Mouse (Mus musculus): ENCODE measurements around the gene Slc51a.

The Slc51a gene

GRCm38 (mm10) chr16:32487234-32488111 lies at the start of gene Slc51a:
Gene Slc51a (minus strand): TSS chr16:32487879.
- DNase-seq (ENCODE audit: low spot score) = no peak

GRCm38 (mm10) chr16:32535157-32535751 lies 47.6 kb upstream of the Slc51a start:
- no peak for DNase-seq (ENCODE audit: low spot score)

- no peak for DNase-seq (ENCODE audit: low spot score)
Observed at GRCm38 (mm10) chr16:32532878-32533826, 45.5 kb upstream of the Slc51a start.

GRCm38 (mm10) chr16:32526906-32527305 lies 39.2 kb upstream of the Slc51a start:
- DNase-seq (ENCODE audit: low spot score) = no peak

GRCm38 (mm10) chr16:32524244-32524615 lies 36.6 kb upstream of the Slc51a start:
- no peak for DNase-seq (ENCODE audit: low spot score)

- peak; percentile 73 for DNase-seq (ENCODE audit: low spot score)
Observed at GRCm38 (mm10) chr16:32523462-32524243, 36.0 kb upstream of the Slc51a start.

GRCm38 (mm10) chr16:32522578-32523194 lies 35.0 kb upstream of the Slc51a start:
- DNase-seq (ENCODE audit: low spot score) = no peak

GRCm38 (mm10) chr16:32520372-32520748 lies 32.7 kb upstream of the Slc51a start:
- peak; percentile 35 for DNase-seq (ENCODE audit: low spot score)

GRCm38 (mm10) chr16:32519656-32520371 lies 32.1 kb upstream of the Slc51a start:
- DNase-seq (ENCODE audit: low spot score) = no peak

- no peak for DNase-seq (ENCODE audit: low spot score)
Observed at GRCm38 (mm10) chr16:32517785-32518481, 30.3 kb upstream of the Slc51a start.

- no peak for DNase-seq (ENCODE audit: low spot score)
Observed at GRCm38 (mm10) chr16:32516006-32516962, 28.6 kb upstream of the Slc51a start.

- DNase-seq (ENCODE audit: low spot score) = no peak
Observed at GRCm38 (mm10) chr16:32513948-32514347, 26.3 kb upstream of the Slc51a start.

- no peak for DNase-seq (ENCODE audit: low spot score)
Observed at GRCm38 (mm10) chr16:32513401-32513800, 25.7 kb upstream of the Slc51a start.

- DNase-seq (ENCODE audit: low spot score) = peak; percentile 49
Observed at GRCm38 (mm10) chr16:32512921-32513320, 25.2 kb upstream of the Slc51a start.

GRCm38 (mm10) chr16:32511827-32512490 lies 24.3 kb upstream of the Slc51a start:
- no peak for DNase-seq (ENCODE audit: low spot score)

GRCm38 (mm10) chr16:32511338-32511734 lies 23.7 kb upstream of the Slc51a start:
- DNase-seq (ENCODE audit: low spot score) = no peak

GRCm38 (mm10) chr16:32510399-32511337 lies 23.0 kb upstream of the Slc51a start:
- no peak for DNase-seq (ENCODE audit: low spot score)
